ENCODE assay signal across 39 mouse cellular contexts in genomic region chr16:10828461-10828805, GRCm38 (mm10). TPM values are rescaled to one million over a fixed set of nuclear protein-coding genes. Genes with fewer than 3 reads are reported as not detected.
A peak's percentile ranks its signal among the peaks of the same experiment; 100 is the strongest.
DNase-seq lines count a peak whose midpoint lies in the region; TF ChIP-seq lines count a peak whose summit lies in the region.
"Had no signal": no experiment of that assay in that cellular context is flagged by ENCODE, and none has a peak within 500 bp of the region (broad histone marks: within the 10 kb centered on the region; RNA-seq: fewer than 3 reads in every experiment).

No protein-coding gene starts in this region.

- H3K4me1 ChIP-seq in thymus, adult 2 months (replicated peaks; ENCODE audit: control insufficient read depth, insufficient read depth, low read length) = peaks cover 47% of the 10 kb centered on the region
- H3K4me1 ChIP-seq: forebrain, embryonic 13.5 days; hindbrain, embryonic 10.5 days; hindbrain, embryonic 15.5 days; liver, embryonic 12.5 days; midbrain, embryonic 12.5 days; neural tube, embryonic 12.5 days had no signal

- 21% methylated on average over 4 of the region's 4 CpGs for WGBS in thymus, adult 2 months

- H3K36me3 ChIP-seq in thymus, adult 2 months (ENCODE audit: control insufficient read depth, insufficient read depth, low read length) = no peaks in the 10 kb centered on the region
- H3K36me3 ChIP-seq: embryonic facial prominence, embryonic 10.5 days; embryonic facial prominence, embryonic 15.5 days; hindbrain, embryonic 10.5 days; hindbrain, embryonic 15.5 days; liver, embryonic 12.5 days; midbrain, embryonic 12.5 days; neural tube, embryonic 12.5 days had no signal

- H3K27me3 ChIP-seq in thymus, adult 2 months (ENCODE audit: control insufficient read depth, insufficient read depth, low read length) = no peaks in the 10 kb centered on the region
- H3K27me3 ChIP-seq: embryonic facial prominence, embryonic 15.5 days; forebrain, embryonic 13.5 days; midbrain, embryonic 12.5 days; neural tube, embryonic 12.5 days had no signal

- H3K4me3 ChIP-seq in thymus, adult 2 months (ENCODE audit: control insufficient read depth, insufficient read depth, low read length) = no peak overlapping the region
- H3K4me3 ChIP-seq: embryonic facial prominence, embryonic 10.5 days; embryonic facial prominence, embryonic 15.5 days; forebrain, embryonic 13.5 days; hindbrain, embryonic 10.5 days; hindbrain, embryonic 15.5 days; liver, embryonic 12.5 days; megakaryocyte, embryonic 14.5 days; midbrain, embryonic 12.5 days; myocyte; neural tube, embryonic 12.5 days had no signal

- peak; percentile 44 to 61 for DNase-seq in kidney, adult 8-10 months
- no peak for DNase-seq in kidney, postnatal 10 days
- DNase-seq in thymus, adult 2 months = no peak
- no peak for DNase-seq in thymus, postnatal 10 days (ENCODE audit: low spot score in 2 of 2)
- peak; percentile 60 to 63 for DNase-seq in kidney, postnatal 36 days
- DNase-seq in thymus, postnatal 4 days = peak; percentile 59
- no peak for DNase-seq in cerebellum, adult 18-20 months
- DNase-seq: adrenal gland, adult 2 months; adrenal gland, postnatal 36 days; cerebellum, adult 8-10 months; cerebellum, postnatal 25 days; gastrocnemius, postnatal 10 days; heart, postnatal 14 days; liver, postnatal 0 days; lung, postnatal 36 days; right cerebral cortex, adult 18-20 months; right cerebral cortex, postnatal 4 days had no signal

- TF ChIP-seq CTCF in thymus, adult 2 months (IDR thresholded peaks at IDR 0.05; ENCODE audit: borderline replicate concordance, control insufficient read depth, extremely low read depth, insufficient read depth, low read length, poor library complexity) = no peak

- peak overlapping the region; percentile 96 for H3K27ac ChIP-seq in thymus, adult 2 months (ENCODE audit: control insufficient read depth, insufficient read depth, low read length)
- H3K27ac ChIP-seq: embryonic facial prominence, embryonic 10.5 days; embryonic facial prominence, embryonic 15.5 days; forebrain, embryonic 13.5 days; hindbrain, embryonic 10.5 days; hindbrain, embryonic 15.5 days; liver, embryonic 12.5 days; midbrain, embryonic 12.5 days; neural tube, embryonic 12.5 days had no signal

- no peak for TF ChIP-seq POLR2A in thymus, adult 2 months (IDR thresholded peaks at IDR 0.05; ENCODE audit: control insufficient read depth, extremely low read depth, insufficient read depth, low read length, poor library complexity)

RNA-seq across cellular contexts. Expression of gene Rmi2, which starts 6.4 kb away (rescaled TPM):
- 23.0 and 59.4 TPM in 2 replicates for polyA plus RNA-seq in thymus, adult 2 months (2012; rRNA removed)

RNA-seq across cellular contexts. Expression of gene Gm11172, which starts 15.7 kb away (rescaled TPM):
- polyA plus RNA-seq in thymus, adult 2 months (2012; rRNA removed) = not detected in 2 replicates
- polyA plus RNA-seq: activated CD4-positive, CD25-positive, alpha-beta regulatory T cell, adult 4 months; adrenal gland, adult 2 months; brain, embryonic 14.5 days; CD4-positive, CD25-positive, alpha-beta regulatory T cell, adult 4 months; embryonic facial prominence, embryonic 10.5 days; embryonic facial prominence, embryonic 15.5 days; forebrain, embryonic 13.5 days; gonadal fat pad, adult 2 months; heart, embryonic 14.5 days; hindbrain, embryonic 10.5 days; hindbrain, embryonic 15.5 days; inflammation-experienced regulatory T-cells, adult 6 months; limb, embryonic 14.5 days; liver, embryonic 12.5 days; liver, postnatal 0 days; lung, embryonic 16.5 days; midbrain, embryonic 12.5 days; midbrain, postnatal 0 days; myocyte; neural tube, embryonic 12.5 days; spleen, adult 2 months; testis, adult 2 months; urinary bladder, adult 2 months had no signal

RNA-seq across cellular contexts. Expression of gene Prm1, which starts 22.8 kb away (rescaled TPM):
- polyA plus RNA-seq in thymus, adult 2 months (2012; rRNA removed) = 0.96 and 6.1 TPM in 2 replicates
- polyA plus RNA-seq: adrenal gland, adult 2 months; brain, embryonic 14.5 days; embryonic facial prominence, embryonic 15.5 days; forebrain, embryonic 13.5 days; heart, embryonic 14.5 days; hindbrain, embryonic 10.5 days; limb, embryonic 14.5 days; liver, embryonic 12.5 days; liver, postnatal 0 days; lung, embryonic 16.5 days; midbrain, embryonic 12.5 days; midbrain, postnatal 0 days; myocyte; neural tube, embryonic 12.5 days; urinary bladder, adult 2 months had no signal

RNA-seq across cellular contexts. Expression of gene Prm2, which starts 32.5 kb away (rescaled TPM):
- 0.50 and 7.0 TPM in 2 replicates for polyA plus RNA-seq in thymus, adult 2 months (2012; rRNA removed)
- polyA plus RNA-seq: activated CD4-positive, CD25-positive, alpha-beta regulatory T cell, adult 4 months; brain, embryonic 14.5 days; CD4-positive, CD25-positive, alpha-beta regulatory T cell, adult 4 months; embryonic facial prominence, embryonic 10.5 days; embryonic facial prominence, embryonic 15.5 days; forebrain, embryonic 13.5 days; heart, embryonic 14.5 days; hindbrain, embryonic 10.5 days; hindbrain, embryonic 15.5 days; inflammation-experienced regulatory T-cells, adult 6 months; limb, embryonic 14.5 days; liver, embryonic 12.5 days; liver, postnatal 0 days; lung, embryonic 16.5 days; midbrain, embryonic 12.5 days; midbrain, postnatal 0 days; myocyte; neural tube, embryonic 12.5 days; spleen, adult 2 months; urinary bladder, adult 2 months had no signal

RNA-seq across cellular contexts. Expression of gene Prm3, which starts 37.7 kb away (rescaled TPM):
- polyA plus RNA-seq in thymus, adult 2 months (2012; rRNA removed) = not detected in 2 replicates
- polyA plus RNA-seq: activated CD4-positive, CD25-positive, alpha-beta regulatory T cell, adult 4 months; adrenal gland, adult 2 months; brain, embryonic 14.5 days; CD4-positive, CD25-positive, alpha-beta regulatory T cell, adult 4 months; embryonic facial prominence, embryonic 10.5 days; embryonic facial prominence, embryonic 15.5 days; forebrain, embryonic 13.5 days; heart, embryonic 14.5 days; hindbrain, embryonic 10.5 days; hindbrain, embryonic 15.5 days; inflammation-experienced regulatory T-cells, adult 6 months; limb, embryonic 14.5 days; liver, embryonic 12.5 days; liver, postnatal 0 days; lung, embryonic 16.5 days; midbrain, embryonic 12.5 days; midbrain, postnatal 0 days; myocyte; neural tube, embryonic 12.5 days; spleen, adult 2 months; urinary bladder, adult 2 months had no signal

Comparison
In these comparisons a context has a peak if more than half of its experiments do, and no peak if none do; other contexts are left out.
1. DNase-seq: peak in kidney, adult 8-10 months (2 of 2), kidney, postnatal 36 days (2 of 2) and thymus, postnatal 4 days (single experiment); none in kidney, postnatal 10 days (single experiment), thymus, adult 2 months (single experiment), thymus, postnatal 10 days (0 of 2) and cerebellum, adult 18-20 months (0 of 2).